Mouse (Mus musculus): ENCODE measurements around the gene Ddx17. TPM values are rescaled to one million over a fixed set of nuclear protein-coding genes. Genes with fewer than 3 reads are reported as not detected.

Ddx17 gene
- polyA plus RNA-seq, 1 experiment from 2014 or later = 50.1 TPM

DNA sequence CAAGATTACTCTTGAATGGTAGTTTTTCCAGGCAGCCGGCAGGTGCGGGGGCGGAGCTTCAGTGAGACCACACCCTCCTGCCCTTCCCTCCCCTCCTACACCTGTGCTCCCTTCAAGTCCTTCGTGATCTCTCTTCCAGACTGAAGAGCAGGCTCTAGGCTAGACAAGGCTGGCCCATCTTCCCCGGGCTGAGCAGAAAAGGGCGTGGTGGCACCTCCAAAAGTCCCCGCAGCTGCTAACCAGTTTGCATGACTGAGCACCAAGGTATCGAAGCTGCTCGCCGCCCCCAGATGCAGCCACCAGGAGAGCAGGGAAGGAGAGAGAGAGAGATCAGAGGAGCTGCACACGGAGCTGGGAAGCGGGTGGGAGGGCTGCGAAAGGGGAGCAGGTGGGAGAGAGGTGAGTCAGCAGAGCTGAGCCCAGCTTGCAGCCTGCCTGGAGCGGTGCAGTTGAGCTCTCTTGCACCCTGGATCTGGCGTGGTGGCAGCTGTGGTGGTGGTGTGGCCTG, 65.3 kb downstream of the Ddx17 start:
- no peaks in the 10 kb centered on the region for H3K36me3 ChIP-seq
- WGBS = 12% methylated on average over 15 of the region's 15 CpGs
- no peak for DNase-seq (ENCODE audit: low spot score)

More for the DNA sequence above, 65.3 kb downstream of the Ddx17 start:
- H3K4me1 ChIP-seq (replicated peaks) = peaks cover 12% of the 10 kb centered on the region; the same call in 1 of the 2 replicates
- H3K27me3 ChIP-seq (ENCODE audit: insufficient read depth, poor library complexity, severe bottlenecking) = peaks cover 46% of the 10 kb centered on the region
- no peak overlapping the region for H3K4me3 ChIP-seq
- no peak overlapping the region for H3K27ac ChIP-seq
- H3K9me3 ChIP-seq = no peaks in the 10 kb centered on the region

Other genes with a start within 250 kb of the Ddx17 start
- gene Pla2g6, start 218.4 kb downstream of the Ddx17 start, polyA plus RNA-seq (2016; fragmentation: Nextera tagmentation; extraction: Ambion mirVana) = 24.2 and 25.3 TPM in 2 replicates
- gene Maff, start 200.1 kb downstream of the Ddx17 start, polyA plus RNA-seq (2016; fragmentation: Nextera tagmentation; extraction: Ambion mirVana) = 0.97 and 1.1 TPM in 2 replicates
- 54.8 and 56.2 TPM in 2 replicates for gene Tmem184b, start 143.2 kb downstream of the Ddx17 start, polyA plus RNA-seq (2016; fragmentation: Nextera tagmentation; extraction: Ambion mirVana)
- gene Csnk1e, start 91.2 kb downstream of the Ddx17 start, polyA plus RNA-seq (2016; fragmentation: Nextera tagmentation; extraction: Ambion mirVana) = 148 and 190 TPM in 2 replicates
- gene Kcnj4, start 41.5 kb downstream of the Ddx17 start, polyA plus RNA-seq (2016; fragmentation: Nextera tagmentation; extraction: Ambion mirVana) = not detected in 2 replicates
- gene Kdelr3, start 30.3 kb downstream of the Ddx17 start, polyA plus RNA-seq (2016; fragmentation: Nextera tagmentation; extraction: Ambion mirVana) = 11.4 and 21.5 TPM in 2 replicates
- gene Dmc1, start 58.4 kb upstream of the Ddx17 start, polyA plus RNA-seq (2016; fragmentation: Nextera tagmentation; extraction: Ambion mirVana) = 1.2 and 1.5 TPM in 2 replicates
- gene Fam227a, start 112.2 kb upstream of the Ddx17 start, polyA plus RNA-seq (2016; fragmentation: Nextera tagmentation; extraction: Ambion mirVana) = 2.2 and 2.4 TPM in 2 replicates
- 71.0 and 91.5 TPM in 2 replicates for gene Cby1, start 112.5 kb upstream of the Ddx17 start, polyA plus RNA-seq (2016; fragmentation: Nextera tagmentation; extraction: Ambion mirVana)
- gene Tomm22, start 124.1 kb upstream of the Ddx17 start, polyA plus RNA-seq (2016; fragmentation: Nextera tagmentation; extraction: Ambion mirVana) = 280 and 301 TPM in 2 replicates
- 18.6 and 20.7 TPM in 2 replicates for gene Josd1, start 141.2 kb upstream of the Ddx17 start, polyA plus RNA-seq (2016; fragmentation: Nextera tagmentation; extraction: Ambion mirVana)
- gene Gtpbp1, start 144.1 kb upstream of the Ddx17 start, polyA plus RNA-seq (2016; fragmentation: Nextera tagmentation; extraction: Ambion mirVana) = 44.7 and 44.8 TPM in 2 replicates
- 2.0 and 5.0 TPM in 2 replicates for gene Sun2, start 195.8 kb upstream of the Ddx17 start, polyA plus RNA-seq (2016; fragmentation: Nextera tagmentation; extraction: Ambion mirVana)
- gene Dnal4, start 231.1 kb upstream of the Ddx17 start, polyA plus RNA-seq (2016; fragmentation: Nextera tagmentation; extraction: Ambion mirVana) = 68.0 and 83.0 TPM in 2 replicates

Measured in hindbrain, embryonic 10.5 days (tissue).